Mouse (Mus musculus) neural tube, embryonic 13.5 days (tissue): ENCODE measurements around the gene Sec1. TPM values are rescaled to one million over a fixed set of nuclear protein-coding genes. Genes with fewer than 3 reads are reported as not detected.
"Not testable (repeated sequence)": the region's sequence is repeated elsewhere in the genome, so short reads cannot be mapped to it uniquely, and the experiment has no call there.

Experiments used
- ATAC-seq: fragments of 200-750 bp; cut with Nextera tagmentation; 2 replicates; pipeline ENCODE4 v1.8.0; 2017; ENCODE audit warnings: low read depth, mild to moderate bottlenecking, moderate TSS enrichment, moderate library complexity
- H3K27ac ChIP-seq: fragments of 300-500 bp; sonication (generic); replicated peaks from 2 replicates; pipeline ENCODE4 v1.5.1; 2015; ENCODE audit warnings: moderate library complexity, mild to moderate bottlenecking, inconsistent platforms
- H3K27me3 ChIP-seq: fragments of 300-500 bp; sonication (generic); 2 replicates; pipeline ENCODE4 v1.6.1; 2015; ENCODE audit warnings: mild to moderate bottlenecking, inconsistent platforms
- H3K36me3 ChIP-seq: fragments of 300-500 bp; sonication (generic); 2 replicates; pipeline ENCODE4 v1.6.1; 2015; ENCODE audit warnings: mild to moderate bottlenecking, inconsistent platforms
- H3K4me1 ChIP-seq: fragments of 300-500 bp; sonication (generic); replicated peaks from 2 replicates; pipeline ENCODE4 v1.6.1; 2015; ENCODE audit warnings: inconsistent platforms
- H3K4me2 ChIP-seq: fragments of 300-500 bp; sonication (generic); 2 replicates; pipeline ENCODE4 v1.6.1; 2015; ENCODE audit warnings: inconsistent platforms, mild to moderate bottlenecking, moderate library complexity
- H3K4me3 ChIP-seq: fragments of 300-500 bp; sonication (generic); 2 replicates; pipeline ENCODE4 v1.5.1; 2015; ENCODE audit warnings: mild to moderate bottlenecking, inconsistent platforms
- H3K9ac ChIP-seq: fragments of 300-500 bp; sonication (generic); 2 replicates; pipeline ENCODE4 v1.6.1; 2015; ENCODE audit warnings: moderate library complexity, mild to moderate bottlenecking, inconsistent platforms
- H3K9me3 ChIP-seq: fragments of 300-500 bp; sonication (generic); 2 replicates; pipeline ENCODE4 v1.6.1; 2016; ENCODE audit warnings: inconsistent platforms
- WGBS: fragments of 180-500 bp; shearing (Covaris S2); methylation state at CpG from one replicate; pipeline ENCODE4 v1.1.7; 2015; 5-methylcytosine and 5-hydroxymethylcytosine counted together
- polyA plus RNA-seq: library from polyadenylated mRNA; unstranded; fragments of >200 nt; fragmentation: Nextera tagmentation; extraction: Ambion mirVana; gene quantifications from 2 replicates; pipeline ENCODE4 v1.2.1, GENCODE M21; 2015

The Sec1 gene
- polyA plus RNA-seq, 1 experiment from 2014 or later = 0.93 TPM

GRCm38 (mm10) chr7:45660746-45661478 lies 33.3 kb downstream of the Sec1 start:
- H3K4me3 ChIP-seq = no peak overlapping the region
- H3K4me2 ChIP-seq = no peak overlapping the region
- H3K9me3 ChIP-seq = no peaks in the 10 kb centered on the region
- no peak for ATAC-seq
- no peaks in the 10 kb centered on the region for H3K27me3 ChIP-seq
- H3K9ac ChIP-seq = no peak overlapping the region
- peaks cover 3% of the 10 kb centered on the region; the same call in 1 of the 2 replicates for H3K4me1 ChIP-seq
- H3K27ac ChIP-seq = no peak overlapping the region
- no peaks in the 10 kb centered on the region for H3K36me3 ChIP-seq
- 88% methylated on average over 11 of the region's 11 CpGs for WGBS

- Histone ChIP-seq H3K27me3 (no peaks in the 10 kb centered on the region), H3K4me2 (peak overlapping the region; percentile 39), H3K27ac (no peak overlapping the region), H3K36me3 (no peaks in the 10 kb centered on the region), H3K9me3 (no peaks in the 10 kb centered on the region), H3K4me3 (no peak overlapping the region), H3K4me1 (peaks cover 4% of the 10 kb centered on the region; the same call in 1 of the 2 replicates), H3K9ac (no peak overlapping the region)
- WGBS = 32% methylated on average over 17 of the region's 17 CpGs
- ATAC-seq = no peak; the same call in 1 of the 2 replicates
These were observed 39.7 kb downstream of the Sec1 start for GRCm38 (mm10) chr7:45654424-45655047.

- not testable (repeated sequence) for ATAC-seq, H3K9me3 ChIP-seq, H3K27me3 ChIP-seq, H3K36me3 ChIP-seq, H3K4me2 ChIP-seq, H3K4me1 ChIP-seq, H3K27ac ChIP-seq, H3K9ac ChIP-seq, H3K4me3 ChIP-seq
- WGBS = 95% methylated on average over 20 of the region's 20 CpGs
These were observed 43.7 kb downstream of the Sec1 start for GRCm38 (mm10) chr7:45650484-45650883.

- no peaks in the 10 kb centered on the region for H3K36me3 ChIP-seq
- no peak for ATAC-seq
- WGBS = 77% methylated on average over 8 of the region's 8 CpGs
These were observed 44.9 kb downstream of the Sec1 start for GRCm38 (mm10) chr7:45649351-45649750.

GRCm38 (mm10) chr7:45646671-45647070 lies 47.5 kb downstream of the Sec1 start:
- H3K4me3 ChIP-seq = no peak overlapping the region
- WGBS = 80% methylated on average over 4 of the region's 4 CpGs
- H3K4me2 ChIP-seq = no peak overlapping the region
- H3K4me1 ChIP-seq = peaks cover 26% of the 10 kb centered on the region
- H3K36me3 ChIP-seq = no peaks in the 10 kb centered on the region
- H3K27ac ChIP-seq = no peak overlapping the region
- H3K9ac ChIP-seq = no peak overlapping the region
- no peak for ATAC-seq
- H3K27me3 ChIP-seq = no peaks in the 10 kb centered on the region
- H3K9me3 ChIP-seq = no peaks in the 10 kb centered on the region

More at GRCm38 (mm10) chr7:45649351-45649750, 44.9 kb downstream of the Sec1 start:
- H3K9me3 ChIP-seq = no peaks in the 10 kb centered on the region
- no peak overlapping the region for H3K27ac ChIP-seq
- H3K4me1 ChIP-seq = peaks cover 8% of the 10 kb centered on the region
- H3K27me3 ChIP-seq = no peaks in the 10 kb centered on the region
- no peak overlapping the region for H3K4me3 ChIP-seq
- no peak overlapping the region for H3K4me2 ChIP-seq
- H3K9ac ChIP-seq = no peak overlapping the region

- H3K36me3 ChIP-seq = no peaks in the 10 kb centered on the region
- WGBS = 51% methylated on average over 7 of the region's 7 CpGs
- H3K27ac ChIP-seq = no peak overlapping the region
- H3K4me3 ChIP-seq = no peak overlapping the region
- H3K9me3 ChIP-seq = no peaks in the 10 kb centered on the region
- no peak overlapping the region for H3K4me2 ChIP-seq
- H3K27me3 ChIP-seq = no peaks in the 10 kb centered on the region
- no peak for ATAC-seq
- no peak overlapping the region for H3K9ac ChIP-seq
- peaks cover 35% of the 10 kb centered on the region for H3K4me1 ChIP-seq
These were observed 48.6 kb downstream of the Sec1 start for GRCm38 (mm10) chr7:45645591-45645971.

GRCm38 (mm10) chr7:45644872-45645590 lies 49.2 kb downstream of the Sec1 start:
- peak overlapping the region; percentile 83 for H3K4me2 ChIP-seq
- H3K27me3 ChIP-seq = no peaks in the 10 kb centered on the region
- H3K27ac ChIP-seq = peak overlapping the region; percentile 89
- H3K4me1 ChIP-seq = peaks cover 35% of the 10 kb centered on the region
- H3K4me3 ChIP-seq = peak overlapping the region; percentile 47; the same call in 1 of the 2 replicates
- 71% methylated on average over 6 of the region's 6 CpGs for WGBS
- no peaks in the 10 kb centered on the region for H3K9me3 ChIP-seq
- no peak for ATAC-seq
- peak overlapping the region; percentile 54; the same call in 1 of the 2 replicates for H3K9ac ChIP-seq
- H3K36me3 ChIP-seq = no peaks in the 10 kb centered on the region

- Histone ChIP-seq H3K27me3 (no peaks in the 10 kb centered on the region), H3K9ac (peak overlapping the region; percentile 54), H3K27ac (peak overlapping the region; percentile 89), H3K4me3 (peak overlapping the region; percentile 47), H3K9me3 (no peaks in the 10 kb centered on the region), H3K4me1 (peaks cover 35% of the 10 kb centered on the region), H3K36me3 (no peaks in the 10 kb centered on the region), H3K4me2 (peak overlapping the region; percentile 83)
- peak; percentile 59 for ATAC-seq
- 4% methylated on average over 18 of the region's 18 CpGs for WGBS
These were observed 50.0 kb downstream of the Sec1 start for GRCm38 (mm10) chr7:45644183-45644582.

- Histone ChIP-seq H3K36me3 (no peaks in the 10 kb centered on the region), H3K4me3 (peak overlapping the region; percentile 47), H3K9me3 (no peaks in the 10 kb centered on the region), H3K27me3 (no peaks in the 10 kb centered on the region), H3K27ac (peak overlapping the region; percentile 94), H3K9ac (peak overlapping the region; percentile 80), H3K4me1 (peaks cover 35% of the 10 kb centered on the region), H3K4me2 (peak overlapping the region; percentile 83)
- ATAC-seq = peak; percentile 92
- 1% methylated on average over 28 of the region's 28 CpGs for WGBS
These were observed 50.6 kb downstream of the Sec1 start for GRCm38 (mm10) chr7:45643441-45644178.

- Histone ChIP-seq H3K4me3 (peak overlapping the region; percentile 47), H3K4me2 (peak overlapping the region; percentile 83), H3K36me3 (no peaks in the 10 kb centered on the region), H3K4me1 (peaks cover 44% of the 10 kb centered on the region), H3K9ac (peak overlapping the region; percentile 80), H3K27me3 (no peaks in the 10 kb centered on the region), H3K9me3 (no peaks in the 10 kb centered on the region), H3K27ac (peak overlapping the region; percentile 94)
- ATAC-seq = no peak
- 39% methylated on average over 16 of the region's 16 CpGs for whole genome bisulfite sequencing
These were observed 51.5 kb downstream of the Sec1 start for GRCm38 (mm10) chr7:45642503-45643255.

- Histone ChIP-seq H3K36me3 (no peaks in the 10 kb centered on the region), H3K9me3 (no peaks in the 10 kb centered on the region), H3K9ac (no peak overlapping the region; the same call in none of the 2 replicates), H3K4me2 (peak overlapping the region; percentile 83), H3K27ac (no peak overlapping the region), H3K27me3 (no peaks in the 10 kb centered on the region), H3K4me3 (no peak overlapping the region), H3K4me1 (peaks cover 44% of the 10 kb centered on the region)
- 85% methylated on average over 5 of the region's 5 CpGs for WGBS
- ATAC-seq = no peak
These were observed 52.1 kb downstream of the Sec1 start for GRCm38 (mm10) chr7:45642083-45642482.
